Mouse (Mus musculus): ENCODE data around the gene Faah. TPM values are rescaled to one million over a fixed set of nuclear protein-coding genes. Genes with fewer than 3 reads are reported as not detected.

Faah gene
- polyA plus RNA-seq (2016; fragmentation: Nextera tagmentation; extraction: Ambion mirVana) = 7.3 and 7.7 TPM in 2 replicates

GRCm38 (mm10) chr4:116017902-116018746 is at the start of gene Faah:
Gene Faah (minus strand): TSS chr4:116017926.
- Histone ChIP-seq H3K4me2 (replicated peaks) (peak within 1 kb of the TSS; percentile 97), H3K4me1 (0 out of 2 replicates have a peak, but pooled peaks cover 11% of the 10 kb centered on the region), H3K27ac (peak within 1 kb of the TSS; percentile 49; the same call in 1 of the 2 replicates), H3K36me3 (no peaks in the 10 kb centered on the region), H3K4me3 (peak within 1 kb of the TSS; percentile 67), H3K9me3 (replicated peaks) (no peaks in the 10 kb centered on the region), H3K27me3 (peaks cover 65% of the 10 kb centered on the region), H3K9ac (peak within 1 kb of the TSS; percentile 77)
- peak; percentile 70 for ATAC-seq (ENCODE audit: low FRiP score)
- whole genome bisulfite sequencing = 8% methylated on average over 18 of the region's 18 CpGs

- no peak overlapping the region for H3K4me3 ChIP-seq
- 36% methylated on average over 1 of the region's 1 CpGs for WGBS
Observed at GRCm38 (mm10) chr4:116063855-116064254, 46.1 kb upstream of the Faah start.

GRCm38 (mm10) chr4:116059012-116059726 is 41.4 kb upstream of the Faah start:
- H3K9me3 ChIP-seq (replicated peaks) = no peaks in the 10 kb centered on the region
- H3K4me1 ChIP-seq = 0 out of 2 replicates have a peak, but pooled peaks cover 3% of the 10 kb centered on the region

More at GRCm38 (mm10) chr4:116063855-116064254, 46.1 kb upstream of the Faah start:
- no peak for ATAC-seq (ENCODE audit: low FRiP score)
- H3K9ac ChIP-seq = no peak overlapping the region
- no peak overlapping the region for H3K4me2 ChIP-seq (replicated peaks)
- H3K36me3 ChIP-seq = peaks cover 32% of the 10 kb centered on the region
- H3K9me3 ChIP-seq (replicated peaks) = no peaks in the 10 kb centered on the region
- H3K27me3 ChIP-seq = no peaks in the 10 kb centered on the region
- no peak overlapping the region for H3K27ac ChIP-seq
- H3K4me1 ChIP-seq = no peaks in the 10 kb centered on the region

DNA sequence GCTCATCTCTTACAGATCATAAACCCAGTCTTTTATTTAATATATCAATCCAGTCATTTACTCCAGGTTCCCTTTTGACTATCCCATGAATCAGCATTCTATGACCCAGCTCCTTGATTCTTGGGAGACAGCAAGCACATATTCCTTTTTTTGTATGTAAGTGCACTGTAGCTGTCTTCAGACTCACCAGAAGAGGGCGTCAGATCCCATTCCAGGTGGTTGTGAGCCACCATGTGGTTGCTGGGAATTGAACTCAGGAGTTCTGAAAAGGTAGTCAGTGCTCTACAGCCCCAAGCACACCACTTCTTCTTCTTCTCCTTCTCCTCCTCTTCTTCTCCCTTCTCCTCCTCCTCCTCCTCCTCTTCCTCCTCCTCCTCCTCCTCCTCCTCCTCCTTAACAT is 39.8 kb upstream of the Faah start:
- WGBS = 4% methylated on average over 1 of the region's 1 CpGs
- no peak for ATAC-seq (ENCODE audit: low FRiP score)
- no peak overlapping the region for H3K4me2 ChIP-seq (replicated peaks)

More at GRCm38 (mm10) chr4:116059012-116059726, 41.4 kb upstream of the Faah start:
- H3K27ac ChIP-seq = no peak overlapping the region
- H3K36me3 ChIP-seq = no peaks in the 10 kb centered on the region
- 81% methylated on average over 5 of the region's 5 CpGs for WGBS
- no peak overlapping the region for H3K9ac ChIP-seq
- H3K4me3 ChIP-seq = no peak overlapping the region
- no peaks in the 10 kb centered on the region for H3K27me3 ChIP-seq
- ATAC-seq (ENCODE audit: low FRiP score) = no peak
- no peak overlapping the region for H3K4me2 ChIP-seq (replicated peaks)

DNA sequence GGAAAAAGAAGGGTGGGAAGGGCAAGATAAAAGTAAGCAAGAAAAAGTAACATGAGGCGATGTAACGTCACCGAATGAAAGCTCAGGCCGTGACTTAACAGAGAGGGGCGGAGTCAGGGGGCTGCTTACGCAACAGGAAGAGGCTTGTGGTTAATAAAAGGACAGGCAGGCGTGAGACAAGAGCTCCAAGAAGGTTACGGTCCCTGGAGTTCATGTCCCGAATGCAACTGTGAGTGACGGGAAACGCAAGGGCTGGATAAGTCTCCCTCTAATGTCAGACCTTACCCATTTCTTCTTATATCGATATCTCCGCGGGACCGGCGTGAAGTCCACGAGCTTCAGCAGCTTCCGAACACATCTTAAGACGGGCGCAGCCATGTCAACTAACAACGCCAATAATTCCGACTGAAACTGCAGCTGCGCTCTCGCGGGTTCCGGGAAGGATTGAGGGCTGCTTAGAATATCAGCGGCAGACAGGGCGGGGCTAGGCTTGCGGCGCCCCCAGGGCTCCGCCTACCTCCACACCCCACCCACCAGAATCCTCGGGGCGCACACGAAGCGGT is 35.8 kb upstream of the Faah start, which contains the start of gene Nsun4:
Nsun4 (minus strand) TSS at position 478 of the 563 bp plus-strand sequence.
- no peaks in the 10 kb centered on the region for H3K36me3 ChIP-seq
- WGBS = under 1% methylated on average over 35 of the region's 35 CpGs
- H3K9me3 ChIP-seq (replicated peaks) = no peaks in the 10 kb centered on the region
- peak within 1 kb of the TSS; percentile 85 for H3K27ac ChIP-seq
- H3K4me1 ChIP-seq = peaks cover 15% of the 10 kb centered on the region; the same call in 1 of the 2 replicates
- peak within 1 kb of the TSS; percentile 68 for H3K4me2 ChIP-seq (replicated peaks)
- peak; percentile 92 for ATAC-seq (ENCODE audit: low FRiP score)
- peak within 1 kb of the TSS; percentile 53 for H3K9ac ChIP-seq
- H3K27me3 ChIP-seq = no peaks in the 10 kb centered on the region
- peak within 1 kb of the TSS; percentile 46 for H3K4me3 ChIP-seq

More for the DNA sequence above, 39.8 kb upstream of the Faah start:
- no peak overlapping the region for H3K9ac ChIP-seq
- H3K4me1 ChIP-seq = peaks cover 9% of the 10 kb centered on the region; the same call in 1 of the 2 replicates
- H3K9me3 ChIP-seq (replicated peaks) = no peaks in the 10 kb centered on the region
- no peaks in the 10 kb centered on the region for H3K27me3 ChIP-seq
- H3K27ac ChIP-seq = no peak overlapping the region
- no peaks in the 10 kb centered on the region for H3K36me3 ChIP-seq
- H3K4me3 ChIP-seq = no peak overlapping the region

DNA sequence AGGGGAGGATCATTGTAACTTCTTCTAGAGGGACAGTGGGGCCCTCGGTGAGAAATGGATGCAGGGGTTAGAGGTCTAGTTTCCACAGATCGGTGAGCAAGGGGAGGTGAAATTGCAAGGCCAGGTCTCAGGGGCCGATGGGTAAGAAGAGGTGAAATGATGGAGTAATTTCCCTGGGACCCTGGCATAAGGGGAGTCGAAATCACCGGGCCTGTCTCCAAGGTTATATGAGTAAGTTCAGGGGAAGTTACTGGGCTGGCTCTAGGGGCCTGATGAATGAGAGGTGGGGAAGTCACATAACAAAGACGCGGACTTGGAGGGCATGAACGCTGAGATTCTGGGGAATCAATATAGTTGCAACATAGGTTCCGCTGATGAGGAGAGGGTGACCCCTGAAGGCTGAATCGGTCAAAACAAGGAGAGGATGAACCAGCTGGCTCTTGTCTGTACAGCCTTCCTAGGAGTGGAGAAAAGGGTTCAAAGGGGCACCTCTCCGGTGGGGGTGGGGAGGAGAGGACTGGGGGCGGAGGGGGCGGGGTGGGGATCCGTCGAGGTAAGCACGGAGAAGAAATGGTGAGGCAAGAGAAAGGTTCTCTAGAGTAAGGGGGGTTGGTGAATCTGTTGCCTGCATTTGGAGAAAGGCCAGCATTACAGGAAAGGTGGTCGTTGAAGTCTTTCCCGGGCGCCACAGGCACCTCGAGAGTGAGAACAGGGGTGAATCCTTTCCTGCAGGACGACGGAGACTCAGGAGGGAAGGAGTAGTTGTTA is 35.0 kb upstream of the Faah start:
- peak overlapping the region; percentile 68 for H3K4me2 ChIP-seq (replicated peaks)
- peak overlapping the region; percentile 46 for H3K4me3 ChIP-seq
- peaks cover 5% of the 10 kb centered on the region; the same call in 1 of the 2 replicates for H3K36me3 ChIP-seq
- WGBS = 9% methylated on average over 22 of the region's 22 CpGs
- peak overlapping the region; percentile 53 for H3K9ac ChIP-seq
- ATAC-seq (ENCODE audit: low FRiP score) = peak; percentile 38
- H3K4me1 ChIP-seq = peaks cover 15% of the 10 kb centered on the region; the same call in 1 of the 2 replicates
- H3K27me3 ChIP-seq = no peaks in the 10 kb centered on the region
- H3K27ac ChIP-seq = peak overlapping the region; percentile 85
- H3K9me3 ChIP-seq (replicated peaks) = no peaks in the 10 kb centered on the region

GRCm38 (mm10) chr4:116049211-116049610 is 31.5 kb upstream of the Faah start:
- Histone ChIP-seq H3K27ac (no peak overlapping the region), H3K4me3 (no peak overlapping the region), H3K4me1 (peaks cover 13% of the 10 kb centered on the region; the same call in 1 of the 2 replicates), H3K4me2 (replicated peaks) (no peak overlapping the region), H3K36me3 (peaks cover 15% of the 10 kb centered on the region; the same call in 1 of the 2 replicates), H3K27me3 (no peaks in the 10 kb centered on the region), H3K9me3 (replicated peaks) (no peaks in the 10 kb centered on the region), H3K9ac (no peak overlapping the region)
- no peak for ATAC-seq (ENCODE audit: low FRiP score)
- WGBS = 86% methylated on average over 3 of the region's 3 CpGs

DNA sequence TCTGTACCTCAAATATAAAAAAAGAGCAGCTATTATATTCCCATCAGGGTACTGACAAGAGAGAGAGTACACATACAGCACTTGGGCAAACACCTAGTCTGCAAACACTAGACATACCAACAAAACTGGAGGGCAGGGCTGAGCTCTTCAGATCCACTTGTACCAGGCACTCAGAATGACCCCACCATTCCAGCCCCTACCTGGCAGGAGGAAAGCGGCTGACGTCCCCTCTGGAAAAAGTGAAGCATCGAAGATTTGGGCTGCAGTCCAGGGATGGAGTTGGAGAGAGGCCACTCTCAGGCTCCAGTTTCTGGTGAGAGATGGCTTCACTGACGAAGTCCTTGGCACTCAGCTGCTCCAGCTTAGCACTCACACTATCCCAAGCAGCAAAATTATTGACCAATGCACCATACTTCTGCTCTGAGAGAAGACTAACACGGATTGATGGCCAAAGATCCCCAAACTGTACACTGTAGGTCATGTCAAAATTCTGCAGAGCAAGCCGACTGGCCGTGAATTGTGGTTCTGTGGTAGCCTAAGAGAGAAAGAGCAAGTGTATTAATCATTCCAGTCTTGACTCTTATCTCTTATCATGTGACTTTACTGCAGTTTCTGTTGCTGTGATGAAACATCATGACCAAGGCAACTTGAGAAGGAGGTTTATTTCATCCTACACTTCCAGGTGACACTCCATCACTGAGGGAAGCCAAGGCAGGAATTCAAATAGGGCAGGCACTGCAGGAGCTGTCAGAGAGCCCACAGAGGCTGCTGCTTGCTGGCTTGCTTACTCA is 30.6 kb upstream of the Faah start:
- Histone ChIP-seq H3K27me3 (no peaks in the 10 kb centered on the region), H3K9me3 (replicated peaks) (no peaks in the 10 kb centered on the region), H3K27ac (no peak overlapping the region), H3K36me3 (peaks cover 18% of the 10 kb centered on the region; the same call in 1 of the 2 replicates), H3K4me3 (no peak overlapping the region), H3K4me1 (peaks cover 10% of the 10 kb centered on the region; the same call in 1 of the 2 replicates), H3K4me2 (replicated peaks) (no peak overlapping the region), H3K9ac (no peak overlapping the region)
- no peak for ATAC-seq (ENCODE audit: low FRiP score)
- 79% methylated on average over 7 of the region's 7 CpGs for whole genome bisulfite sequencing

DNA sequence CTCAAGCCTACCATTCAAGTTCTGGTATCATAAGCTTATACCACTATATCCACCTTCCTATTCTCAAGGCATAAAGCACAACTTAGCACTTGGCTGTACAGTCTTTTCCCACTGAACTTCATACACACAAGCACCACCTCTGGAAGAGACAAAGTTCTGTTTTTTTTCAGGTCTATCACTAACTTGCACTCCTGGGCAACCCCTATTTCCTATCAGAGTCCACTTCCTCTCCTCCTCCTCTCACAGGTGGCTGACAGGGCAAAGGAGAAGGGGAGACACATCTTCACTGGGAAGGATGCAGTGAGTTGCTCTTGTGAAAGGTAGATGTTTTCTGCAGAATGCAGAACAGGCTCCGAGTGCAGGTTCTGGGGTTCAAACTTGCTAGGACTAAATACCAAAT is 30.0 kb upstream of the Faah start:
- no peak overlapping the region for H3K4me3 ChIP-seq
- no peak overlapping the region for H3K9ac ChIP-seq
- no peak overlapping the region for H3K4me2 ChIP-seq (replicated peaks)
- WGBS = 95% methylated on average over 1 of the region's 1 CpGs
- no peaks in the 10 kb centered on the region for H3K9me3 ChIP-seq (replicated peaks)
- no peak overlapping the region for H3K27ac ChIP-seq
- no peak for ATAC-seq (ENCODE audit: low FRiP score)
- H3K4me1 ChIP-seq = peaks cover 8% of the 10 kb centered on the region; the same call in 1 of the 2 replicates
- H3K36me3 ChIP-seq = peaks cover 19% of the 10 kb centered on the region; the same call in 1 of the 2 replicates
- H3K27me3 ChIP-seq = no peaks in the 10 kb centered on the region

DNA sequence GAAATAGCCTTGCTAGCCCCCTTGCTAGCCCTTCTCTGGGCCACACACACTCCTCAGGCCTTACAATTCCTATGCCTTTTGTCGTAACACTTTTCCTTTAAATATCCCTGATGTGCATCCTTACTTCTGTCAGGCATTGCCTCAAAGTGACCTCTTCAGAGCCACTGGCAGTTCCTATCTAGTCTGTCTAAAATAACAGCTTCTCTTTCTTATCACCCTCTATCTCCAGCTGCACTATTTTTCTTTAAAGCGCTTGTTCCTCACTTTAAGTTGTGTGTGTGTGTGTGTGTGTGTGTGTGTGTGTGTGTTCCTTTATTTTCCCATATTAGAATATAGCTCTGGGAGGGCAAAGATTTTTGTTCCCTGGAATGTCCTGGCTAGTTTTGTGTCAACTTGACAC is 28.9 kb upstream of the Faah start:
- H3K9me3 ChIP-seq (replicated peaks) = no peaks in the 10 kb centered on the region
- ATAC-seq (ENCODE audit: low FRiP score) = no peak

DNA sequence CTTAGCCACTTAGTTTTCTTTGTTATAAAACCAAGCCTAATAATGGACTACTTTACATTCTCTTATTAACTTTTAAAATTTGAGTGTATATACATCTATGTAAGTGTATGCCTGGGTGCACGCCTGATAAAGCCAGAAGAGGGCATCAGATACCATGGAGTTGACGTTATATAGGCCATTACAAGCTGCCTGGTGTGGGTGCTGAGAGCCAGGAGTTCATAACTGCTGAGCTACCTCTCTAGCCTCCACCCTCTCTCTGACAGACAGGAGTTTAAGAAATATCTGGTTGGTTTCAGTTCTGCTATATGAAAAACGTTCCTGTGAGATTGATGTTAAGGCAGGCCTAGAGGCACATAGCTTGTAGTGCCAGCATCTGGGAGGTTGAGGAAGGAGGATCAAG is 24.5 kb upstream of the Faah start:
- Histone ChIP-seq H3K27me3 (no peaks in the 10 kb centered on the region), H3K4me1 (no peaks in the 10 kb centered on the region), H3K27ac (no peak overlapping the region), H3K4me3 (no peak overlapping the region), H3K9me3 (replicated peaks) (no peaks in the 10 kb centered on the region), H3K4me2 (replicated peaks) (no peak overlapping the region), H3K36me3 (peaks cover 20% of the 10 kb centered on the region), H3K9ac (no peak overlapping the region)
- WGBS = 83% methylated on average over 3 of the region's 3 CpGs
- ATAC-seq (ENCODE audit: low FRiP score) = no peak

More for the DNA sequence above, 28.9 kb upstream of the Faah start:
- H3K9ac ChIP-seq = no peak overlapping the region
- H3K4me3 ChIP-seq = no peak overlapping the region
- WGBS = 96% methylated on average over 2 of the region's 2 CpGs
- H3K36me3 ChIP-seq = peaks cover 25% of the 10 kb centered on the region
- H3K4me2 ChIP-seq (replicated peaks) = no peak overlapping the region
- no peak overlapping the region for H3K27ac ChIP-seq
- no peaks in the 10 kb centered on the region for H3K4me1 ChIP-seq
- H3K27me3 ChIP-seq = no peaks in the 10 kb centered on the region
